Mouse (Mus musculus) liver, embryonic 13.5 days (tissue): Measurements from ENCODE around the gene Rgcc. TPM values are rescaled to one million over a fixed set of nuclear protein-coding genes. Genes with fewer than 3 reads are reported as not detected.

ENCODE experiments used
- ATAC-seq: fragments of 200-750 bp; cut with Nextera tagmentation; 2 replicates; pipeline ENCODE4 v1.8.0; 2017; ENCODE audit warnings: low read depth, mild to moderate bottlenecking, moderate number of reproducible peaks, moderate library complexity
- DNase-seq: peaks from one replicate; pipeline ENCODE4 v3.0.0; 2022
- H3K27ac ChIP-seq: fragments of 300-500 bp; sonication (generic); 2 replicates; pipeline ENCODE4 v1.5.1; 2015; ENCODE audit warnings: moderate library complexity, mild to moderate bottlenecking, inconsistent platforms
- H3K27me3 ChIP-seq: fragments of 300-500 bp; sonication (generic); 2 replicates; pipeline ENCODE4 v1.6.1; 2015; ENCODE audit warnings: mild to moderate bottlenecking, inconsistent platforms
- H3K36me3 ChIP-seq: fragments of 300-500 bp; sonication (generic); 2 replicates; pipeline ENCODE4 v1.6.1; 2015; ENCODE audit warnings: mild to moderate bottlenecking, inconsistent platforms
- H3K4me1 ChIP-seq: fragments of 300-500 bp; sonication (generic); replicated peaks from 2 replicates; pipeline ENCODE4 v1.6.1; 2015; ENCODE audit warnings: inconsistent platforms
- H3K4me2 ChIP-seq: fragments of 300-500 bp; sonication (generic); 2 replicates; pipeline ENCODE4 v1.6.1; 2015; ENCODE audit warnings: inconsistent platforms, mild to moderate bottlenecking, moderate library complexity
- H3K4me3 ChIP-seq: fragments of 300-500 bp; sonication (generic); replicated peaks from 2 replicates; pipeline ENCODE4 v1.5.1; 2015; ENCODE audit warnings: mild to moderate bottlenecking, inconsistent platforms
- H3K9ac ChIP-seq: fragments of 300-500 bp; sonication (generic); 2 replicates; pipeline ENCODE4 v1.6.1; 2015; ENCODE audit warnings: mild to moderate bottlenecking, inconsistent platforms
- H3K9me3 ChIP-seq: fragments of 300-500 bp; sonication (generic); replicated peaks from 2 replicates; pipeline ENCODE4 v1.6.1; 2016; ENCODE audit warnings: inconsistent platforms
- WGBS: fragments of 180-500 bp; shearing (Covaris S2); methylation state at CpG from one replicate; pipeline ENCODE4 v1.1.7; 2015; ENCODE audit not compliant: insufficient replicate concordance; 5-methylcytosine and 5-hydroxymethylcytosine counted together
- polyA plus RNA-seq: library from polyadenylated mRNA; unstranded; fragments of >200 nt; fragmentation: Nextera tagmentation; extraction: Ambion mirVana; gene quantifications from 2 replicates; pipeline ENCODE4 v1.2.1, GENCODE M21; 2015

The Rgcc gene
- polyA plus RNA-seq, 1 experiment from 2014 or later = 322 TPM

GRCm38 (mm10) chr14:79300641-79301350, 649 bp downstream of the Rgcc start:
- no peaks in the 10 kb centered on the region for H3K27me3 ChIP-seq
- no peak for DNase-seq
- H3K4me1 ChIP-seq = peaks cover 79% of the 10 kb centered on the region
- peak overlapping the region; percentile 98 for H3K9ac ChIP-seq
- under 1% methylated on average over 52 of the region's 52 CpGs for WGBS
- H3K9me3 ChIP-seq = no peaks in the 10 kb centered on the region
- H3K36me3 ChIP-seq = peaks cover 35% of the 10 kb centered on the region
- peak overlapping the region; percentile 94 for H3K27ac ChIP-seq
- peak overlapping the region; percentile 86 for H3K4me2 ChIP-seq
- peak overlapping the region; percentile 93 for H3K4me3 ChIP-seq
- ATAC-seq = peak; percentile 0; the same call in 1 of the 2 replicates

- peak overlapping the region; percentile 86 for H3K4me2 ChIP-seq
- DNase-seq (no peak), ATAC-seq (no peak)
- peaks cover 80% of the 10 kb centered on the region for H3K4me1 ChIP-seq
- no peaks in the 10 kb centered on the region for H3K9me3 ChIP-seq
- peaks cover 40% of the 10 kb centered on the region for H3K36me3 ChIP-seq
- peak overlapping the region; percentile 98 for H3K9ac ChIP-seq
- peak overlapping the region; percentile 93 for H3K4me3 ChIP-seq
- WGBS = 44% methylated on average over 6 of the region's 6 CpGs
- H3K27ac ChIP-seq = peak overlapping the region; percentile 94
- no peaks in the 10 kb centered on the region for H3K27me3 ChIP-seq
Measured at GRCm38 (mm10) chr14:79299796-79300195, 1.6 kb downstream of the Rgcc start.

- Histone ChIP-seq H3K27ac (peak overlapping the region; percentile 96), H3K9ac (peak overlapping the region; percentile 77), H3K4me3 (peak overlapping the region; percentile 93), H3K9me3 (no peaks in the 10 kb centered on the region), H3K4me1 (peaks cover 80% of the 10 kb centered on the region), H3K27me3 (no peaks in the 10 kb centered on the region), H3K36me3 (peaks cover 40% of the 10 kb centered on the region), H3K4me2 (peak overlapping the region; percentile 86)
- ATAC-seq (no peak), DNase-seq (no peak)
- WGBS = 57% methylated on average over 4 of the region's 4 CpGs
Measured at GRCm38 (mm10) chr14:79299230-79299629, 2.2 kb downstream of the Rgcc start.

- DNase-seq = no peak
- no peak for ATAC-seq
- peaks cover 80% of the 10 kb centered on the region for H3K4me1 ChIP-seq
- H3K27me3 ChIP-seq = no peaks in the 10 kb centered on the region
- H3K36me3 ChIP-seq = peaks cover 46% of the 10 kb centered on the region
- H3K9ac ChIP-seq = peak overlapping the region; percentile 77
- H3K4me3 ChIP-seq = peak overlapping the region; percentile 93
- 45% methylated on average over 7 of the region's 7 CpGs for WGBS
- H3K4me2 ChIP-seq = peak overlapping the region; percentile 86
- peak overlapping the region; percentile 96 for H3K27ac ChIP-seq
- H3K9me3 ChIP-seq = no peaks in the 10 kb centered on the region
Measured at GRCm38 (mm10) chr14:79298314-79298992, 3.0 kb downstream of the Rgcc start.

GRCm38 (mm10) chr14:79296836-79297235, 4.6 kb downstream of the Rgcc start:
- Histone ChIP-seq H3K9ac (peak overlapping the region; percentile 77), H3K4me2 (peak overlapping the region; percentile 86), H3K27me3 (no peaks in the 10 kb centered on the region), H3K4me3 (peak overlapping the region; percentile 93), H3K27ac (peak overlapping the region; percentile 96), H3K9me3 (no peaks in the 10 kb centered on the region), H3K4me1 (peaks cover 80% of the 10 kb centered on the region), H3K36me3 (peaks cover 62% of the 10 kb centered on the region)
- DNase-seq (no peak), ATAC-seq (no peak)
- WGBS = 11% methylated on average over 5 of the region's 5 CpGs

- peak overlapping the region; percentile 77 for H3K9ac ChIP-seq
- H3K36me3 ChIP-seq = peaks cover 67% of the 10 kb centered on the region
- peaks cover 83% of the 10 kb centered on the region for H3K4me1 ChIP-seq
- DNase-seq (peak; percentile 71), ATAC-seq (peak; percentile 73)
- peak overlapping the region; percentile 93 for H3K4me3 ChIP-seq
- H3K9me3 ChIP-seq = no peaks in the 10 kb centered on the region
- peak overlapping the region; percentile 86 for H3K4me2 ChIP-seq
- peak overlapping the region; percentile 96 for H3K27ac ChIP-seq
- H3K27me3 ChIP-seq = no peaks in the 10 kb centered on the region
- whole genome bisulfite sequencing = 19% methylated on average over 7 of the region's 7 CpGs
Measured at GRCm38 (mm10) chr14:79296201-79296600, 5.2 kb downstream of the Rgcc start.

GRCm38 (mm10) chr14:79295579-79295978, 5.9 kb downstream of the Rgcc start:
- Histone ChIP-seq H3K4me3 (peak overlapping the region; percentile 93), H3K4me2 (peak overlapping the region; percentile 86), H3K27ac (peak overlapping the region; percentile 96), H3K9me3 (no peaks in the 10 kb centered on the region), H3K27me3 (no peaks in the 10 kb centered on the region), H3K9ac (peak overlapping the region; percentile 77), H3K4me1 (peaks cover 89% of the 10 kb centered on the region), H3K36me3 (peaks cover 74% of the 10 kb centered on the region)
- ATAC-seq (peak; percentile 15), DNase-seq (no peak)
- WGBS = 55% methylated on average over 9 of the region's 9 CpGs

- ATAC-seq (peak; percentile 91), DNase-seq (peak; percentile 60)
- peak overlapping the region; percentile 96 for H3K27ac ChIP-seq
- WGBS = 17% methylated on average over 5 of the region's 5 CpGs
- peak overlapping the region; percentile 86 for H3K4me2 ChIP-seq
- no peaks in the 10 kb centered on the region for H3K27me3 ChIP-seq
- peak overlapping the region; percentile 77 for H3K9ac ChIP-seq
- H3K4me1 ChIP-seq = peaks cover 94% of the 10 kb centered on the region
- H3K36me3 ChIP-seq = peaks cover 74% of the 10 kb centered on the region
- H3K4me3 ChIP-seq = peak overlapping the region; percentile 93
- H3K9me3 ChIP-seq = no peaks in the 10 kb centered on the region
Measured at GRCm38 (mm10) chr14:79294950-79295349, 6.5 kb downstream of the Rgcc start.

- H3K4me3 ChIP-seq = peak overlapping the region; percentile 93
- ATAC-seq (peak; percentile 27), DNase-seq (no peak)
- H3K9me3 ChIP-seq = no peaks in the 10 kb centered on the region
- peak overlapping the region; percentile 96 for H3K27ac ChIP-seq
- peak overlapping the region; percentile 77 for H3K9ac ChIP-seq
- no peaks in the 10 kb centered on the region for H3K27me3 ChIP-seq
- peak overlapping the region; percentile 86 for H3K4me2 ChIP-seq
- 43% methylated on average over 8 of the region's 8 CpGs for WGBS
- H3K4me1 ChIP-seq = peaks cover 95% of the 10 kb centered on the region
- peaks cover 76% of the 10 kb centered on the region for H3K36me3 ChIP-seq
Measured at GRCm38 (mm10) chr14:79294051-79294814, 7.2 kb downstream of the Rgcc start.

GRCm38 (mm10) chr14:79293119-79293780, 8.2 kb downstream of the Rgcc start:
- Histone ChIP-seq H3K27me3 (no peaks in the 10 kb centered on the region), H3K4me3 (peak overlapping the region; percentile 93), H3K9me3 (no peaks in the 10 kb centered on the region), H3K9ac (peak overlapping the region; percentile 77), H3K36me3 (peaks cover 76% of the 10 kb centered on the region), H3K27ac (peak overlapping the region; percentile 96), H3K4me2 (peak overlapping the region; percentile 86), H3K4me1 (peaks cover 85% of the 10 kb centered on the region)
- WGBS = 49% methylated on average over 11 of the region's 16 CpGs
- DNase-seq (no peak), ATAC-seq (no peak)
